Mouse (Mus musculus) embryonic facial prominence, embryonic 13.5 days (tissue): Measurements from ENCODE around the gene Man2a1. TPM values are rescaled to one million over a fixed set of nuclear protein-coding genes. Genes with fewer than 3 reads are reported as not detected.

ENCODE experiments used
- ATAC-seq: fragments of 200-750 bp; cut with Nextera tagmentation; 2 replicates; pipeline ENCODE4 v1.8.0; 2017; ENCODE audit warnings: low read depth; ENCODE audit not compliant: insufficient number of reproducible peaks, insufficient read depth, low FRiP score, low TSS enrichment
- H3K27ac ChIP-seq: fragments of 300-500 bp; sonication (generic); 2 replicates; pipeline ENCODE4 v1.5.1; 2015; ENCODE audit warnings: moderate library complexity, mild to moderate bottlenecking, inconsistent platforms
- H3K27me3 ChIP-seq: fragments of 300-500 bp; sonication (generic); 2 replicates; pipeline ENCODE4 v1.6.1; 2015; ENCODE audit warnings: mild to moderate bottlenecking, inconsistent platforms
- H3K36me3 ChIP-seq: fragments of 300-500 bp; sonication (generic); 2 replicates; pipeline ENCODE4 v1.6.1; 2015; ENCODE audit warnings: mild to moderate bottlenecking, inconsistent platforms
- H3K4me1 ChIP-seq: fragments of 300-500 bp; sonication (generic); 2 replicates; pipeline ENCODE4 v1.6.1; 2015; ENCODE audit warnings: inconsistent platforms
- H3K4me2 ChIP-seq: fragments of 300-500 bp; sonication (generic); 2 replicates; pipeline ENCODE4 v1.6.1; 2015; ENCODE audit warnings: moderate library complexity, mild to moderate bottlenecking, inconsistent platforms
- H3K4me3 ChIP-seq: fragments of 300-500 bp; sonication (generic); 2 replicates; pipeline ENCODE4 v1.5.1; 2015; ENCODE audit warnings: mild to moderate bottlenecking, inconsistent platforms
- H3K9ac ChIP-seq: fragments of 300-500 bp; sonication (generic); 2 replicates; pipeline ENCODE4 v1.6.1; 2015; ENCODE audit warnings: mild to moderate bottlenecking, inconsistent platforms
- H3K9me3 ChIP-seq: fragments of 300-500 bp; sonication (generic); 2 replicates; pipeline ENCODE4 v1.6.1; 2016; ENCODE audit warnings: inconsistent platforms
- WGBS: fragments of 180-500 bp; shearing (Covaris S2); methylation state at CpG from one replicate; pipeline ENCODE4 v1.1.7; 2015; ENCODE audit warnings: mixed read lengths; 5-methylcytosine and 5-hydroxymethylcytosine counted together
- polyA plus RNA-seq: library from polyadenylated mRNA; unstranded; fragments of >200 nt; fragmentation: Nextera tagmentation; extraction: Ambion mirVana; gene quantifications from 2 replicates; pipeline ENCODE4 v1.2.1, GENCODE M21; 2015

Man2a1 gene
- polyA plus RNA-seq, 1 experiment from 2014 or later = 10.0 TPM

- H3K9me3 ChIP-seq = no peaks in the 10 kb centered on the region
- 90% methylated on average over 3 of the region's 3 CpGs for WGBS
- no peak for ATAC-seq
These were observed 40.8 kb downstream of the Man2a1 start for GRCm38 (mm10) chr17:64641376-64641775.

GRCm38 (mm10) chr17:64643644-64644043 lies 43.1 kb downstream of the Man2a1 start:
- ATAC-seq = no peak
- no peak overlapping the region for H3K4me3 ChIP-seq
- no peak overlapping the region for H3K27ac ChIP-seq
- H3K36me3 ChIP-seq = peaks cover 17% of the 10 kb centered on the region
- no peak overlapping the region for H3K9ac ChIP-seq
- H3K27me3 ChIP-seq = no peaks in the 10 kb centered on the region
- H3K4me2 ChIP-seq = no peak overlapping the region
- peaks cover 7% of the 10 kb centered on the region for H3K4me1 ChIP-seq
- 33% methylated on average over 7 of the region's 7 CpGs for WGBS
- H3K9me3 ChIP-seq = no peaks in the 10 kb centered on the region

More at GRCm38 (mm10) chr17:64641376-64641775, 40.8 kb downstream of the Man2a1 start:
- Histone ChIP-seq H3K4me3 (no peak overlapping the region), H3K36me3 (peaks cover 17% of the 10 kb centered on the region), H3K4me1 (peaks cover 7% of the 10 kb centered on the region), H3K9ac (no peak overlapping the region), H3K27ac (no peak overlapping the region), H3K27me3 (no peaks in the 10 kb centered on the region), H3K4me2 (no peak overlapping the region)

GRCm38 (mm10) chr17:64644888-64645605 lies 44.5 kb downstream of the Man2a1 start:
- no peak overlapping the region for H3K4me3 ChIP-seq
- H3K27me3 ChIP-seq = no peaks in the 10 kb centered on the region
- no peak overlapping the region for H3K27ac ChIP-seq
- no peaks in the 10 kb centered on the region for H3K9me3 ChIP-seq
- H3K9ac ChIP-seq = no peak overlapping the region
- no peak for ATAC-seq
- peaks cover 7% of the 10 kb centered on the region for H3K4me1 ChIP-seq
- H3K36me3 ChIP-seq = peaks cover 12% of the 10 kb centered on the region
- 76% methylated on average over 8 of the region's 8 CpGs for WGBS
- no peak overlapping the region for H3K4me2 ChIP-seq

GRCm38 (mm10) chr17:64647396-64647795 lies 46.9 kb downstream of the Man2a1 start:
- H3K27me3 ChIP-seq = no peaks in the 10 kb centered on the region
- H3K9ac ChIP-seq = no peak overlapping the region
- no peak overlapping the region for H3K27ac ChIP-seq
- no peak overlapping the region for H3K4me3 ChIP-seq
- peaks cover 7% of the 10 kb centered on the region for H3K4me1 ChIP-seq
- H3K36me3 ChIP-seq = peaks cover 24% of the 10 kb centered on the region
- 78% methylated on average over 9 of the region's 9 CpGs for WGBS
- H3K4me2 ChIP-seq = no peak overlapping the region
- ATAC-seq = no peak
- H3K9me3 ChIP-seq = peaks cover 3% of the 10 kb centered on the region; the same call in 1 of the 2 replicates

- H3K27ac ChIP-seq = no peak overlapping the region
- H3K4me2 ChIP-seq = no peak overlapping the region
- no peaks in the 10 kb centered on the region for H3K4me1 ChIP-seq
- WGBS = 90% methylated on average over 9 of the region's 9 CpGs
- no peak overlapping the region for H3K9ac ChIP-seq
- peaks cover 7% of the 10 kb centered on the region; the same call in 1 of the 2 replicates for H3K9me3 ChIP-seq
- H3K27me3 ChIP-seq = no peaks in the 10 kb centered on the region
- H3K36me3 ChIP-seq = peaks cover 50% of the 10 kb centered on the region
- ATAC-seq = no peak
- no peak overlapping the region for H3K4me3 ChIP-seq
These were observed 50.2 kb downstream of the Man2a1 start for GRCm38 (mm10) chr17:64650702-64651101.

GRCm38 (mm10) chr17:64653621-64654020 lies 53.1 kb downstream of the Man2a1 start:
- H3K4me1 ChIP-seq = no peaks in the 10 kb centered on the region
- no peak overlapping the region for H3K4me3 ChIP-seq
- H3K9me3 ChIP-seq = peaks cover 7% of the 10 kb centered on the region; the same call in 1 of the 2 replicates
- no peak overlapping the region for H3K4me2 ChIP-seq
- H3K9ac ChIP-seq = no peak overlapping the region
- H3K36me3 ChIP-seq = peaks cover 53% of the 10 kb centered on the region
- H3K27me3 ChIP-seq = no peaks in the 10 kb centered on the region
- ATAC-seq = no peak
- WGBS = 92% methylated on average over 2 of the region's 2 CpGs
- H3K27ac ChIP-seq = no peak overlapping the region

GRCm38 (mm10) chr17:64659682-64660081 lies 59.1 kb downstream of the Man2a1 start:
- no peak overlapping the region for H3K4me3 ChIP-seq
- no peaks in the 10 kb centered on the region for H3K4me1 ChIP-seq
- H3K9ac ChIP-seq = no peak overlapping the region
- H3K4me2 ChIP-seq = no peak overlapping the region
- no peaks in the 10 kb centered on the region for H3K27me3 ChIP-seq
- 89% methylated on average over 4 of the region's 4 CpGs for whole genome bisulfite sequencing
- no peaks in the 10 kb centered on the region for H3K9me3 ChIP-seq
- no peak overlapping the region for H3K27ac ChIP-seq
- peaks cover 36% of the 10 kb centered on the region for H3K36me3 ChIP-seq
- ATAC-seq = no peak

GRCm38 (mm10) chr17:64666518-64666917 lies 66.0 kb downstream of the Man2a1 start:
- Histone ChIP-seq H3K9ac (no peak overlapping the region), H3K27me3 (no peaks in the 10 kb centered on the region), H3K36me3 (peaks cover 42% of the 10 kb centered on the region), H3K27ac (no peak overlapping the region), H3K9me3 (no peaks in the 10 kb centered on the region), H3K4me3 (no peak overlapping the region), H3K4me2 (no peak overlapping the region), H3K4me1 (no peaks in the 10 kb centered on the region)
- no peak for ATAC-seq
- 90% methylated on average over 4 of the region's 4 CpGs for WGBS

- no peak for ATAC-seq
- Histone ChIP-seq H3K4me2 (no peak overlapping the region), H3K4me3 (no peak overlapping the region), H3K27ac (no peak overlapping the region), H3K9ac (no peak overlapping the region), H3K9me3 (no peaks in the 10 kb centered on the region), H3K27me3 (no peaks in the 10 kb centered on the region), H3K4me1 (no peaks in the 10 kb centered on the region), H3K36me3 (peaks cover 49% of the 10 kb centered on the region)
- 79% methylated on average over 5 of the region's 5 CpGs for WGBS
These were observed 68.0 kb downstream of the Man2a1 start for GRCm38 (mm10) chr17:64668504-64668903.

GRCm38 (mm10) chr17:64674401-64674800 lies 73.9 kb downstream of the Man2a1 start:
- WGBS = 94% methylated on average over 1 of the region's 1 CpGs
- peaks cover 2% of the 10 kb centered on the region; the same call in 1 of the 2 replicates for H3K9me3 ChIP-seq
- H3K4me1 ChIP-seq = no peaks in the 10 kb centered on the region
- H3K9ac ChIP-seq = no peak overlapping the region
- H3K27me3 ChIP-seq = no peaks in the 10 kb centered on the region
- peaks cover 51% of the 10 kb centered on the region for H3K36me3 ChIP-seq
- ATAC-seq = no peak
- H3K4me2 ChIP-seq = no peak overlapping the region
- no peak overlapping the region for H3K27ac ChIP-seq
- no peak overlapping the region for H3K4me3 ChIP-seq

GRCm38 (mm10) chr17:64674980-64675379 lies 74.4 kb downstream of the Man2a1 start:
- 97% methylated on average over 6 of the region's 6 CpGs for WGBS

GRCm38 (mm10) chr17:64676735-64677469 lies 76.4 kb downstream of the Man2a1 start:
- Histone ChIP-seq H3K4me2 (no peak overlapping the region), H3K9ac (no peak overlapping the region), H3K27ac (no peak overlapping the region), H3K27me3 (no peaks in the 10 kb centered on the region), H3K4me1 (no peaks in the 10 kb centered on the region), H3K9me3 (peaks cover 2% of the 10 kb centered on the region; the same call in 1 of the 2 replicates), H3K4me3 (no peak overlapping the region), H3K36me3 (peaks cover 30% of the 10 kb centered on the region)
- WGBS = 75% methylated on average over 10 of the region's 10 CpGs
- 0 out of 2 replicates have a peak, but pooled peaks have one; percentile 20 for ATAC-seq

More at GRCm38 (mm10) chr17:64674980-64675379, 74.4 kb downstream of the Man2a1 start:
- Histone ChIP-seq H3K27me3 (no peaks in the 10 kb centered on the region), H3K9ac (no peak overlapping the region), H3K4me2 (no peak overlapping the region), H3K9me3 (peaks cover 2% of the 10 kb centered on the region; the same call in 1 of the 2 replicates), H3K4me3 (no peak overlapping the region), H3K27ac (no peak overlapping the region), H3K36me3 (peaks cover 45% of the 10 kb centered on the region), H3K4me1 (no peaks in the 10 kb centered on the region)
- no peak for ATAC-seq
